Mouse (Mus musculus) midbrain, postnatal 0 days (tissue): Measurements from ENCODE around the gene Gm20696. TPM values are rescaled to one million over a fixed set of nuclear protein-coding genes. Genes with fewer than 3 reads are reported as not detected.

ENCODE experiments used
- ATAC-seq: fragments of 200-750 bp; cut with Nextera tagmentation; 2 replicates; pipeline ENCODE4 v1.8.0; 2017; ENCODE audit warnings: moderate number of reproducible peaks, mild to moderate bottlenecking, moderate TSS enrichment, moderate library complexity; ENCODE audit not compliant: low FRiP score
- DNase-seq: peaks from one replicate; pipeline ENCODE4 v3.0.0-alpha.2; 2015; ENCODE audit warnings: low spot score
- H3K27ac ChIP-seq: fragments of 300-500 bp; sonication (generic); 2 replicates; pipeline ENCODE4 v1.5.1; 2014; ENCODE audit warnings: low read depth, mild to moderate bottlenecking, low read length, mixed read lengths
- H3K27me3 ChIP-seq: fragments of 300-500 bp; sonication (generic); 2 replicates; pipeline ENCODE4 v1.6.1; 2014; ENCODE audit warnings: low read length, control low read depth, mixed read lengths; ENCODE audit not compliant: insufficient read depth
- H3K36me3 ChIP-seq: fragments of 300-500 bp; sonication (generic); 2 replicates; pipeline ENCODE4 v1.6.1; 2014; ENCODE audit warnings: low read length, control low read depth, mixed read lengths; ENCODE audit not compliant: insufficient read depth
- H3K4me1 ChIP-seq: fragments of 300-500 bp; sonication (generic); 2 replicates; pipeline ENCODE4 v1.6.1; 2014; ENCODE audit warnings: mild to moderate bottlenecking, control low read depth, antibody characterized with exemption, low read length, mixed read lengths; ENCODE audit not compliant: insufficient read depth
- H3K4me2 ChIP-seq: fragments of 300-500 bp; sonication (generic); 2 replicates; pipeline ENCODE4 v1.6.1; 2014; ENCODE audit warnings: low read depth, mild to moderate bottlenecking, low read length, mixed read lengths; ENCODE audit not compliant: poor library complexity, severe bottlenecking
- H3K4me3 ChIP-seq: fragments of 300-500 bp; sonication (generic); 2 replicates; pipeline ENCODE4 v1.5.1; 2014; ENCODE audit warnings: low read depth, mild to moderate bottlenecking, low read length, moderate library complexity
- H3K9ac ChIP-seq: fragments of 300-500 bp; sonication (generic); replicated peaks from 2 replicates; pipeline ENCODE4 v1.6.1; 2014; ENCODE audit warnings: mild to moderate bottlenecking, low read length, moderate library complexity, mixed read lengths; ENCODE audit not compliant: poor library complexity, severe bottlenecking
- H3K9me3 ChIP-seq: fragments of 300-500 bp; sonication (generic); 2 replicates; pipeline ENCODE4 v1.6.1; 2016; ENCODE audit warnings: low read length, control low read depth
- CTCF ChIP-seq: IDR thresholded peaks from 2 replicates; pipeline ENCODE4 v1.5.1; 2016; ENCODE audit warnings: antibody characterized with exemption, mild to moderate bottlenecking
- WGBS: fragments of 180-500 bp; shearing (Covaris S2); extraction: QIAGEN DNeasy Blood & Tissue Kit; methylation state at CpG from one replicate; pipeline ENCODE4 v1.1.7; 2014; 5-methylcytosine and 5-hydroxymethylcytosine counted together
- microRNA-seq: library from miRNA; unstranded; fragments of <30 nt; microRNA quantifications from one replicate; pipeline ENCODE4, GENCODE M21; 2016; ENCODE audit warnings: borderline number of aligned reads
- polyA plus RNA-seq: library from polyadenylated mRNA; unstranded; fragments of >200 nt; fragmentation: Nextera tagmentation; extraction: Ambion mirVana; gene quantifications from 2 replicates; pipeline ENCODE4 v1.2.1, GENCODE M21; 2015
- total RNA-seq: library from RNA; depleted of rRNA; stranded (reverse); fragments of >200 nt; gene quantifications from 2 replicates; pipeline ENCODE4 v1.2.3, GENCODE M21; 2014; rRNA removed

Gm20696 gene
- total and polyA plus RNA-seq, 2 experiments from 2014 or later, result 1.1 to 2.9 TPM

GRCm38 (mm10) chr6:99211663-99212333, 454.8 kb downstream of the Gm20696 start:
- Histone ChIP-seq H3K4me3 (no peak overlapping the region), H3K27ac (no peak overlapping the region), H3K9me3 (no peaks in the 10 kb centered on the region), H3K36me3 (no peaks in the 10 kb centered on the region), H3K4me2 (no peak overlapping the region), H3K4me1 (no peaks in the 10 kb centered on the region; the same call in 1 of the 2 replicates), H3K9ac (no peak overlapping the region), H3K27me3 (0 out of 2 replicates have a peak, but pooled peaks cover 5% of the 10 kb centered on the region)
- ATAC-seq, result no peak
- TF ChIP-seq CTCF, result no peak
- DNase-seq, result no peak
- 78% methylated on average over 5 of the region's 5 CpGs for WGBS

GRCm38 (mm10) chr6:99210161-99210560, 456.4 kb downstream of the Gm20696 start:
- H3K27ac ChIP-seq, result no peak overlapping the region
- TF ChIP-seq CTCF, result no peak
- H3K4me2 ChIP-seq, result no peak overlapping the region
- no peak for ATAC-seq
- no peaks in the 10 kb centered on the region; the same call in 1 of the 2 replicates for H3K4me1 ChIP-seq
- no peaks in the 10 kb centered on the region for H3K9me3 ChIP-seq
- H3K4me3 ChIP-seq, result no peak overlapping the region
- 89% methylated on average over 7 of the region's 7 CpGs for WGBS
- H3K27me3 ChIP-seq, result 0 out of 2 replicates have a peak, but pooled peaks cover 5% of the 10 kb centered on the region
- H3K9ac ChIP-seq, result no peak overlapping the region
- H3K36me3 ChIP-seq, result no peaks in the 10 kb centered on the region
- DNase-seq, result no peak

Small RNA genes within 50 kb of the gene (microRNA-seq; reads per million reads assigned to microRNA genes)
- not detected for gene Gm22328

Other genes with a start within 250 kb of the Gm20696 start
- gene Foxp1, start 144.1 kb downstream of the Gm20696 start, total RNA-seq, result 66.2 and 71.1 TPM in 2 replicates
- 67.8 and 74.3 TPM in 2 replicates for gene Foxp1, start 144.1 kb downstream of the Gm20696 start, polyA plus RNA-seq
- 8.4 and 10.6 TPM in 2 replicates for gene Eif4e3, start within 50 bp of the Gm20696 start, total RNA-seq
- gene Eif4e3, start within 50 bp of the Gm20696 start, polyA plus RNA-seq, result 5.4 and 5.5 TPM in 2 replicates
- gene Gpr27, start 25.9 kb upstream of the Gm20696 start, total RNA-seq, result 110 and 114 TPM in 2 replicates
- gene Gpr27, start 25.9 kb upstream of the Gm20696 start, polyA plus RNA-seq, result 26.0 and 27.8 TPM in 2 replicates
- gene Prok2, start 59.6 kb upstream of the Gm20696 start, total RNA-seq, result 0.27 TPM in 1 of 2 replicates, not detected in the other
- 0.82 and 1.3 TPM in 2 replicates for gene Prok2, start 59.6 kb upstream of the Gm20696 start, polyA plus RNA-seq